Mouse (Mus musculus) layer of hippocampus, postnatal 10 days (tissue): ENCODE results near the gene Tmem243. TPM values are rescaled to one million over a fixed set of nuclear protein-coding genes. Genes with fewer than 3 reads are reported as not detected.

Source experiments
- DNase-seq, 2 experiments: peaks; one replicate each; pipeline ENCODE4 v3.0.0; 2021; ENCODE audit warnings: low spot score in 2 of 2
- long read RNA-seq: library from polyadenylated mRNA; stranded (forward); transcript quantifications from one replicate; pipeline ENCODE4 v2.0.0, GENCODE M21; 2023
- total RNA-seq, 2 experiments: library from RNA; stranded (reverse); gene quantifications; 2 replicates each; pipeline ENCODE4 v1.2.3; 2021

Tmem243 gene
- 1 to 10 TPM; 6.7 to 6.8 TPM for total RNA-seq
- long read RNA-seq, full-length matches to known transcripts = 19 of 29 reads
- long read RNA-seq, partial matches to known transcripts = 7 of 29 reads
- long read RNA-seq, other reads (novel, unspliced or antisense) = 3 of 29 reads

- DNase-seq = peak; percentile 80 to 87
Measured at GRCm38 (mm10) chr5:9100207-9100848, at the start of gene Tmem243. Tmem243 (plus strand) TSS chr5:9100668.

- DNase-seq = peak; percentile 72 to 79
Measured at GRCm38 (mm10) chr5:9056020-9056660, 44.3 kb upstream of the Tmem243 start.

GRCm38 (mm10) chr5:9057277-9057879, 43.1 kb upstream of the Tmem243 start:
- no peak for DNase-seq

GRCm38 (mm10) chr5:9059303-9060023, 41.0 kb upstream of the Tmem243 start:
- no peak for DNase-seq

- DNase-seq = no peak
Measured at GRCm38 (mm10) chr5:9060228-9060627, 40.2 kb upstream of the Tmem243 start.

GRCm38 (mm10) chr5:9064217-9064616, 36.3 kb upstream of the Tmem243 start:
- DNase-seq = no peak

- DNase-seq = peak; percentile 28 to 42
Measured at GRCm38 (mm10) chr5:9068886-9069285, 31.6 kb upstream of the Tmem243 start.

- DNase-seq = no peak
Measured at GRCm38 (mm10) chr5:9069599-9070209, 30.8 kb upstream of the Tmem243 start.

- no peak for DNase-seq
Measured at GRCm38 (mm10) chr5:9071360-9071759, 29.1 kb upstream of the Tmem243 start.

- DNase-seq = peak in 1 of 2 experiments; percentile 18
Measured at GRCm38 (mm10) chr5:9073177-9073854, 27.2 kb upstream of the Tmem243 start.

GRCm38 (mm10) chr5:9079773-9080501, 20.5 kb upstream of the Tmem243 start:
- no peak for DNase-seq

GRCm38 (mm10) chr5:9086924-9087719, 13.3 kb upstream of the Tmem243 start:
- DNase-seq = no peak

- DNase-seq = no peak
Measured at GRCm38 (mm10) chr5:9090493-9091106, 9.9 kb upstream of the Tmem243 start.

- DNase-seq = no peak
Measured at GRCm38 (mm10) chr5:9092716-9093115, 7.8 kb upstream of the Tmem243 start.

- DNase-seq = no peak
Measured at GRCm38 (mm10) chr5:9093490-9093889, 7.0 kb upstream of the Tmem243 start.

GRCm38 (mm10) chr5:9100849-9101801, 657 bp downstream of the Tmem243 start:
- DNase-seq = peak; percentile 42 to 51

- DNase-seq = no peak
Measured at GRCm38 (mm10) chr5:9102696-9103095, 2.2 kb downstream of the Tmem243 start.
